Mouse (Mus musculus): ENCODE results near the gene Jagn1. TPM values are rescaled to one million over a fixed set of nuclear protein-coding genes. Genes with fewer than 3 reads are reported as not detected.

Gene Jagn1
- polyA plus RNA-seq, 1 experiment from 2014 or later: 77.1 TPM

GRCm38 (mm10) chr6:113478906-113479305 lies 36.5 kb downstream of the Jagn1 start:
- Histone ChIP-seq H3K9ac (no peak overlapping the region), H3K4me3 (no peak overlapping the region), H3K4me1 (peaks cover 13% of the 10 kb centered on the region), H3K36me3 (no peaks in the 10 kb centered on the region), H3K9me3 (no peaks in the 10 kb centered on the region), H3K27me3 (peaks cover 26% of the 10 kb centered on the region), H3K27ac (no peak overlapping the region), H3K4me2 (no peak overlapping the region)
- no peak for ATAC-seq (ENCODE audit: borderline replicate concordance, extremely low read depth, low FRiP score, low TSS enrichment)
- 74% methylated on average over 10 of the region's 10 CpGs for WGBS

DNA sequence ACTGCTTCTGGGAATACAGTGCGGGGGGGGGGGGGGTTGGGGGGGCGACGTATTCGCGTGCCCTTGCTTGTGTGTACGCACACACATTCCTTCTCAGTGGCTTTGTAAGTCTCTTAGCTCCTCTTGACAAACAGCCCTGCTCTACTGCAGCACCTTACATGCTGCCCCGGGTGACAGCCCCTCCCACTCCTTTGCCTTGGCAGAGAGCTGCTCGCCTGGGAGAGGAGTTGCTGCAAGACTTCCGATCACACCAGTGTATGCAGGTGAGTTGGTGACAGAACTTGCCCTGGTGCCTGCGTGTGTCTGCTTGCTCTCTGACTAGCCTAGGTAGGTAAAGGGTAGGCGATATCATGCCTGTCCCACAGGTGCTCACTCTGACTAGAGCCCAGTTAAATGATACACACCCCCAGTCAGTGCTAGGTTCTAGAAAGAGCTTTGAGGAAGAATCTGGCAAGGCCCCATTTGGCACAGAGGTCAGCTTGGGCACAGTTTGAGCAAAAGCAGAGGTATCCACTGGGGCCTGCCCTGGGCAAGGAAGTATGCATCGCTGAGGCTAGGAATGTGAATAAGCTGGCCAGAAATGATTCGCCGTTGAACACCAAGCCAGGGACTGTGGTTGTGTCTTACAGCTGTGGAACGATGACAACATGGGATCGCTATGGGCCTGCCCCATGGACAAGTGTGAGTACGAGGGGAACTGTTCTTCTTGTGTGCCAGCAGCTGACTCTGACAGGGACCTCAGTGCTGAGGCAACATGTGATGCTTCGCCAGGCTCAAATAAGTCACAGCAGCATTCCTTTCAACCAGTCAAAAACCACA lies 38.4 kb downstream of the Jagn1 start:
- Histone ChIP-seq H3K4me2 (no peak overlapping the region; the same call in 1 of the 2 replicates), H3K9me3 (no peaks in the 10 kb centered on the region), H3K4me1 (peaks cover 14% of the 10 kb centered on the region), H3K4me3 (no peak overlapping the region), H3K27ac (no peak overlapping the region), H3K36me3 (no peaks in the 10 kb centered on the region), H3K27me3 (peaks cover 26% of the 10 kb centered on the region), H3K9ac (no peak overlapping the region)
- WGBS: 51% methylated on average over 18 of the region's 18 CpGs
- ATAC-seq (ENCODE audit: borderline replicate concordance, extremely low read depth, low FRiP score, low TSS enrichment): no peak

DNA sequence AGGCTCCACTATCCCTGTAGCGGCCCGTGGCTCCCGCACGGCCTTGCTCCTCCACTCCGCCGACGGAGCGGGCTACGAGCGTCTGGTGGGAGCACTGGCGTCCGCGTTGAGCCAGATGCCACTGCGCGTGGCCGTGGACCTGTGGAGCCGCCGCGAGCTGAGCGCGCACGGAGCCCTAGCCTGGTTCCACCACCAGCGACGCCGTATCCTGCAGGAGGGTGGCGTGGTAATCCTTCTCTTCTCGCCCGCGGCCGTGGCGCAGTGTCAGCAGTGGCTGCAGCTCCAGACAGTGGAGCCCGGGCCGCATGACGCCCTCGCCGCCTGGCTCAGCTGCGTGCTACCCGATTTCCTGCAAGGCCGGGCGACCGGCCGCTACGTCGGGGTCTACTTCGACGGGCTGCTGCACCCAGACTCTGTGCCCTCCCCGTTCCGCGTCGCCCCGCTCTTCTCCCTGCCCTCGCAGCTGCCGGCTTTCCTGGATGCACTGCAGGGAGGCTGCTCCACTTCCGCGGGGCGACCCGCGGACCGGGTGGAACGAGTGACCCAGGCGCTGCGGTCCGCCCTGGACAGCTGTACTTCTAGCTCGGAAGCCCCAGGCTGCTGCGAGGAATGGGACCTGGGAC lies 40.2 kb downstream of the Jagn1 start:
- no peaks in the 10 kb centered on the region for H3K9me3 ChIP-seq
- peak overlapping the region; percentile 57 for H3K4me3 ChIP-seq
- 2% methylated on average over 65 of the region's 65 CpGs for WGBS
- peak; percentile 12 for ATAC-seq (ENCODE audit: borderline replicate concordance, extremely low read depth, low FRiP score, low TSS enrichment)
- peak overlapping the region; percentile 82 for H3K4me2 ChIP-seq
- no peaks in the 10 kb centered on the region for H3K36me3 ChIP-seq
- H3K4me1 ChIP-seq: peaks cover 19% of the 10 kb centered on the region
- peak overlapping the region; percentile 51 for H3K9ac ChIP-seq
- H3K27ac ChIP-seq: peak overlapping the region; percentile 89
- H3K27me3 ChIP-seq: peaks cover 26% of the 10 kb centered on the region

DNA sequence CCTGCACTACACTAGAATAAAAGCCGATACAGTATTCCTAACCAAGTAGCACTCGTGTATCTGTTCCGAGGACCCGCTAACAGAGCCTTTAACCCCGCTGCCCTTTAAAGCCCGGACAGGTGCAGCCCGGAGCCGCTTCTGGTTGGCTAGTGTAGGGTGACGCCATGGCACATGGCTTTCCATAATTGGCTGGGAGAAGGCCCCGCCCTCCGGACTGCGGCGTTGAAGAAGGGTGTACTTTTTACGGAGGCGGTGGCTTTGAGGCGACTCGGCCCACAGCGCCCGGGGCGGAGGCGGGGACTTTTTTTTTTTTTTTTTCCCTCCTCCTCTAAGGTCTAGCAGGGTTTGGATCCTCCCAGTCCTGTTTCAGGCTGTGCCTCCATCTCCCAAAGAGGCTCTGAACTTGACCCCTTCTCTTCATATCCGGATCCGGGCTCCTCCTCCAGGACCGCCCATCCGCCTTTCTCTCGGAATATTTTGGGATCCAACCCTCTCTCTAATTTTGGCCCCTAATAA lies 40.8 kb downstream of the Jagn1 start, which contains the start of gene Creld1:
Gene Creld1 (plus strand): TSS at position 198 of the 516 bp plus-strand sequence.
- H3K4me3 ChIP-seq: peak within 1 kb of the TSS; percentile 57
- WGBS: 0% methylated on average over 26 of the region's 26 CpGs
- peak within 1 kb of the TSS; percentile 54 for H3K9ac ChIP-seq
- H3K36me3 ChIP-seq: no peaks in the 10 kb centered on the region
- no peaks in the 10 kb centered on the region for H3K9me3 ChIP-seq
- H3K4me2 ChIP-seq: peak within 1 kb of the TSS; percentile 82
- H3K4me1 ChIP-seq: peaks cover 25% of the 10 kb centered on the region
- H3K27ac ChIP-seq: peak within 1 kb of the TSS; percentile 89
- peaks cover 26% of the 10 kb centered on the region for H3K27me3 ChIP-seq
- ATAC-seq (ENCODE audit: borderline replicate concordance, extremely low read depth, low FRiP score, low TSS enrichment): peak; percentile 92

- Histone ChIP-seq H3K27me3 (peaks cover 26% of the 10 kb centered on the region), H3K4me1 (peaks cover 28% of the 10 kb centered on the region), H3K36me3 (no peaks in the 10 kb centered on the region), H3K9me3 (no peaks in the 10 kb centered on the region), H3K4me3 (peak overlapping the region; percentile 57), H3K9ac (peak overlapping the region; percentile 54), H3K4me2 (peak overlapping the region; percentile 82), H3K27ac (peak overlapping the region; percentile 89)
- ATAC-seq (ENCODE audit: borderline replicate concordance, extremely low read depth, low FRiP score, low TSS enrichment): peak; percentile 28; the same call in 1 of the 2 replicates
- 8% methylated on average over 10 of the region's 10 CpGs for WGBS
These were observed 41.4 kb downstream of the Jagn1 start for GRCm38 (mm10) chr6:113483729-113484128.

- no peak for ATAC-seq (ENCODE audit: borderline replicate concordance, extremely low read depth, low FRiP score, low TSS enrichment)
- Histone ChIP-seq H3K4me3 (no peak overlapping the region), H3K36me3 (peaks cover 4% of the 10 kb centered on the region; the same call in 1 of the 2 replicates), H3K4me1 (peaks cover 27% of the 10 kb centered on the region), H3K4me2 (no peak overlapping the region), H3K9me3 (no peaks in the 10 kb centered on the region), H3K9ac (no peak overlapping the region), H3K27ac (0 out of 2 replicates have a peak overlapping the region, but pooled peaks have one; percentile 2), H3K27me3 (peaks cover 9% of the 10 kb centered on the region)
- WGBS: 45% methylated on average over 7 of the region's 7 CpGs
These were observed 44.8 kb downstream of the Jagn1 start for GRCm38 (mm10) chr6:113487125-113487576.

DNA sequence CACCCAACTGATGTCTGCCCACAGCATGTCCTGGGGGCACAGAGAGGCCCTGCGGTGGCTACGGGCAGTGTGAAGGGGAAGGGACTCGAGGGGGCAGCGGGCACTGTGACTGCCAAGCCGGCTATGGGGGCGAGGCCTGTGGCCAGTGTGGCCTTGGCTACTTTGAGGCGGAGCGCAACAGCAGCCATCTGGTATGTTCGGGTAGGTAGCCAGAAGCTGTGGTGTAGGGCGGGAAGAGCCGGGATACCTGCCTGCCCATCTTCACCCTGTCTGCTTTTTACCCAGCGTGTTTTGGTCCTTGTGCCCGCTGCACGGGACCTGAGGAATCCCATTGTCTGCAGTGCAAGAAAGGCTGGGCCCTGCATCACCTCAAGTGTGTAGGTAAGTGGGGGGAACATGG lies 47.0 kb downstream of the Jagn1 start:
- no peaks in the 10 kb centered on the region for H3K9me3 ChIP-seq
- peaks cover under 1% of the 10 kb centered on the region; the same call in 1 of the 2 replicates for H3K27me3 ChIP-seq
- no peak overlapping the region for H3K9ac ChIP-seq
- H3K4me1 ChIP-seq: peaks cover 16% of the 10 kb centered on the region
- H3K4me3 ChIP-seq: no peak overlapping the region
- no peak overlapping the region for H3K4me2 ChIP-seq
- ATAC-seq (ENCODE audit: borderline replicate concordance, extremely low read depth, low FRiP score, low TSS enrichment): no peak
- H3K27ac ChIP-seq: no peak overlapping the region
- 93% methylated on average over 14 of the region's 14 CpGs for WGBS
- H3K36me3 ChIP-seq: peaks cover 4% of the 10 kb centered on the region; the same call in 1 of the 2 replicates

DNA sequence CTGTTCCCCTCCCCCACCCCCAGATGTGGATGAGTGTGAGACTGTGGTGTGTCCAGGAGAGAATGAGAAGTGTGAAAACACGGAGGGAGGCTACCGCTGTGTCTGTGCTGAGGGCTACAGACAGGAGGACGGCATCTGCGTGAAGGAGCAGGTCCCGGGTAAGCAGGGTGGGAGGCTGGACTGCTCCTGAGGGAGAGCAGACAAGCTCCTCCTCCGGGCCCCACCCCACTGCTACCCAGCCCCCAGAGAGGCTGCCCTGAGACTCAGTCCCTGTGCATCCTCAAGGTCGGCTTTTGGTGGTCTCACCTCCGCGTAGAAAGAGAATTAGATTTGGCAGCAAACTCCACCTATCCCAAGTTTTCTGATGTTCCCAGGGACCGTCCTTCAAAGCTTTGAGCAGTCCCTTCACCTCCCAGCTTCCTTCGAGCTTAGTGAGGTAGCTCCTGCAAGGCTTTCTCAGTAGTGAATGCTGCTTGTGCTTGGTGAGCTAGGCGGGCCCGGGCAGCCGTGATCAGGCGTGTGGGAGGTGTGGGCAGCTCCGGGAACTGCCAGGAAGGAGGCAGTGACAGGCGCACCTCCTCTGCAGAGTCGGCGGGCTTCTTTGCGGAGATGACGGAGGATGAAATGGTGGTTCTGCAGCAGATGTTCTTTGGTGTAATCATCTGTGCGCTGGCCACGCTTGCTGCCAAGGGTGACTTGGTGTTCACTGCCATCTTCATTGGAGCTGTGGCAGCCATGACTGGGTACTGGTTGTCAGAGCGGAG lies 49.9 kb downstream of the Jagn1 start:
- Histone ChIP-seq H3K9me3 (no peaks in the 10 kb centered on the region), H3K4me1 (peaks cover 27% of the 10 kb centered on the region), H3K4me3 (no peak overlapping the region), H3K36me3 (peaks cover 4% of the 10 kb centered on the region; the same call in 1 of the 2 replicates), H3K27me3 (peaks cover 30% of the 10 kb centered on the region), H3K4me2 (no peak overlapping the region), H3K9ac (no peak overlapping the region), H3K27ac (no peak overlapping the region)
- 70% methylated on average over 24 of the region's 24 CpGs for WGBS
- ATAC-seq (ENCODE audit: borderline replicate concordance, extremely low read depth, low FRiP score, low TSS enrichment): no peak

GRCm38 (mm10) chr6:113494258-113494788 lies 52.0 kb downstream of the Jagn1 start:
- Histone ChIP-seq H3K27ac (no peak overlapping the region), H3K4me2 (peak overlapping the region; percentile 63)

GRCm38 (mm10) chr6:113495071-113495675 lies 52.8 kb downstream of the Jagn1 start:
- peak overlapping the region; percentile 63 for H3K4me2 ChIP-seq
- H3K9ac ChIP-seq: no peak overlapping the region
- H3K27ac ChIP-seq: no peak overlapping the region
- no peaks in the 10 kb centered on the region for H3K9me3 ChIP-seq
- ATAC-seq (ENCODE audit: borderline replicate concordance, extremely low read depth, low FRiP score, low TSS enrichment): no peak
- H3K4me1 ChIP-seq: peaks cover 14% of the 10 kb centered on the region
- peak overlapping the region; percentile 36 for H3K4me3 ChIP-seq
- 31% methylated on average over 28 of the region's 28 CpGs for WGBS
- H3K27me3 ChIP-seq: peaks cover 46% of the 10 kb centered on the region
- H3K36me3 ChIP-seq: peaks cover 4% of the 10 kb centered on the region; the same call in 1 of the 2 replicates

More at GRCm38 (mm10) chr6:113494258-113494788, 52.0 kb downstream of the Jagn1 start:
- Histone ChIP-seq H3K36me3 (peaks cover 4% of the 10 kb centered on the region; the same call in 1 of the 2 replicates), H3K4me1 (peaks cover 14% of the 10 kb centered on the region), H3K27me3 (peaks cover 38% of the 10 kb centered on the region), H3K9ac (peak overlapping the region; percentile 14; the same call in 1 of the 2 replicates), H3K4me3 (peak overlapping the region; percentile 36), H3K9me3 (no peaks in the 10 kb centered on the region)
- peak; percentile 74 for ATAC-seq (ENCODE audit: borderline replicate concordance, extremely low read depth, low FRiP score, low TSS enrichment)
- WGBS: under 1% methylated on average over 54 of the region's 54 CpGs

Measured in lung, embryonic 15.5 days (tissue).